Mouse (Mus musculus): ENCODE results near the gene Sfxn3.

The Sfxn3 gene

GRCm38 (mm10) chr19:45075323-45076035 lies 28.2 kb downstream of the Sfxn3 start:
- no peak for DNase-seq (ENCODE audit: low read depth, low spot score)

- DNase-seq (ENCODE audit: low read depth, low spot score) = no peak
Observed at GRCm38 (mm10) chr19:45076036-45076575, 28.8 kb downstream of the Sfxn3 start.

GRCm38 (mm10) chr19:45076586-45077510 lies 29.5 kb downstream of the Sfxn3 start:
- DNase-seq (ENCODE audit: low read depth, low spot score) = no peak

- DNase-seq (ENCODE audit: low read depth, low spot score) = no peak
Observed at GRCm38 (mm10) chr19:45077742-45078645, 30.7 kb downstream of the Sfxn3 start.

- no peak for DNase-seq (ENCODE audit: low read depth, low spot score)
Observed at GRCm38 (mm10) chr19:45078971-45079764, 31.9 kb downstream of the Sfxn3 start.

GRCm38 (mm10) chr19:45079769-45080515 lies 32.6 kb downstream of the Sfxn3 start:
- DNase-seq (ENCODE audit: low read depth, low spot score) = no peak

- no peak for DNase-seq (ENCODE audit: low read depth, low spot score)
Observed at GRCm38 (mm10) chr19:45080711-45081110, 33.4 kb downstream of the Sfxn3 start.

- no peak for DNase-seq (ENCODE audit: low read depth, low spot score)
Observed at GRCm38 (mm10) chr19:45081279-45081678, 34.0 kb downstream of the Sfxn3 start.

GRCm38 (mm10) chr19:45081841-45082550 lies 34.7 kb downstream of the Sfxn3 start:
- no peak for DNase-seq (ENCODE audit: low read depth, low spot score)

GRCm38 (mm10) chr19:45097868-45098267 lies 50.6 kb downstream of the Sfxn3 start:
- DNase-seq (ENCODE audit: low read depth, low spot score) = no peak

GRCm38 (mm10) chr19:45100486-45101270 lies 53.4 kb downstream of the Sfxn3 start:
- DNase-seq (ENCODE audit: low read depth, low spot score) = no peak

- DNase-seq (ENCODE audit: low read depth, low spot score) = no peak
Observed at GRCm38 (mm10) chr19:45105591-45105990, 58.3 kb downstream of the Sfxn3 start.
